Mouse (Mus musculus): ENCODE results near the gene Wfdc9.

- TF ChIP-seq CTCF (IDR thresholded peaks at IDR 0.05; ENCODE audit: insufficient read depth, low read depth, low read length) (no peak), POLR2A (IDR thresholded peaks at IDR 0.05; ENCODE audit: insufficient read depth, low read depth, low read length) (no peak)
These were observed 44.6 kb upstream of the Wfdc9 start for GRCm38 (mm10) chr2:164700959-164701358.

All from olfactory bulb, adult 2 months (tissue).